Mouse (Mus musculus): ENCODE measurements around the gene Adgrb3.

The Adgrb3 gene

DNA sequence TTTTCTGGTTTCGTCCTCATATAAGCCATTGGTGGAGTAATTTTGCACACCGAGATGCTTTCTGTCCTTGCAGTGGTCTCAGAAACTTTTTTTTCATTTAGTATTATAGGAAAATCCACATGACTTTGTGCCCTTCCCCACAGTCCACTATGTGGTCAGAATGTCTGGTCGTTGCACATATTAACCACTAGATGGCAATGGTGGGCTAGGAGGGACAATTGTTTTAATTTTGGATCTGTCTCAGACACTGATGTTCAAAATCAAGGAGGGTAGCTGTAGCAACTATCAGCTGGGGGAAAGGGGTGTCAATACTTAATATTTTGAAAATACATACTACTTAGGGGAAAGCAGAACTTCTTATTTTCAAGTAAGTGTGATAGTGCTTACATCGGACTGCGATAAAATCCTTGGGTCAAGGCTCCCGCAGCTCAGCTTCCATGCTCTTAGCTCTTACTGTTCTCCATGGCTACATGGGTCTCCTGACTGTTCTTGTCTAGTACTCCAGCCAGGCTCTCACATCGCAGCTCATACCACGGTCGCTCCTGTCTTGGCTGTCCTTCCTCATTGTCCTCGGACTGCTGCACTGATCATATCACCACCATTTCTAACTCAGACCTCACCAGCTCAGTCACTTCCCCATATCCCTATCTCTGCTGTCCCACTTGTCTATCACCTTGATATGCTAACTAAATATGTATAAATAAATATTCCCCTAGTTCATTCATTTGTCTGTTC lies 319.0 kb downstream of the Adgrb3 start:
- peak; percentile 58 to 65 for DNase-seq

- DNase-seq, result peak; percentile 45 to 49
Measured at GRCm38 (mm10) chr1:25504313-25504712, 325.2 kb downstream of the Adgrb3 start.

DNA sequence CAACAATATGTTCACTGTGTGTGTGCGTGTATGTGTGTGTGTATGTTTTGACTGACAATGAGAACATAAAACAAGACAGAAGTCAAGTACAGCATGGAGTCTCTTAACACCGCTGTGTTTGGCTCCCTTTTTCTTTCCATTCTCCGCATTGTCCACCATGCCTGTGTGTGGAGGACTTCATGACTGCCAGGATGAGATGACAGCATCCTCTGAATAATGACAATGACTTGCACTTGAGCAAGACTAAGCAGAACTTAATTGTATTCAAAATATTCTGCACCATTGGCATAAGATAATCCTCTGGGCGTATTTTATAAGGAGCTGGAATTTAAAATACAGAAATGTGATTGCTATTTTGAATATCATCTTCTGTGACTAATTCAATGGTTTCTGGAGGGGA lies 326.0 kb downstream of the Adgrb3 start:
- no peak for DNase-seq

DNA sequence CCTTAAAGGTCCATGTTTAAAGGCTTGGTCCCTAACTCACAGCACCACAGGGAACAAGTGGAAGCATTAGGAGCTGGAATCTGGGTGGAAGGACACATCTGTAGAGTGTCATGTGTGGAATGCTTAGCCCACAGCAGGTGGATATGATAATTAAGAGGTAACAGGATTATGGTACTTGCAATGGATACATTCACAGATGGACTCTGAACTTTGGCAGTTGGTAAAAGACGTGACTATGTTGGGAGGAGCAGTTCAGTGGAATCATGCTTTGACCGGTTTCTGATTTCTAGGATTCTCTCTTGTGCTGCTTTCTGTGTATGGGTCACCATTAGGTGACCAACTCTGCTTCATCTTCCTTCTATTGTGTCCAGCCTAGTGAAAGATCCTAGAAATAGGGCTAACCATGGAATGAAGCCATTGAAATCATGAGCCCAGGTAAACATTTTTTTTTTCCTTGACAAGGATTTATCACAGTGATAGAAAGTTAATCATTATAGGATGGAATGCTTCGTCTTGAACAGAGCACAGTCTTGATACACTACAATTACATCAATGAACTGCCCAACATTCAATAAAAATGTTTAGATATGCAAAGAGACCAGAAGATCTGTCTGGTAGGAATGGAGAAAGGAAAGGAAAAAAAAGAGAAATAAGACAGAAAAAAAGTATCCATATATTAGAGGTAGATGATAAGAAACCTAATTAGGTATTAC lies 334.1 kb downstream of the Adgrb3 start:
- no peak for DNase-seq

GRCm38 (mm10) chr1:25491503-25491902 lies 338.0 kb downstream of the Adgrb3 start:
- peak; percentile 31 to 62 for DNase-seq

DNA sequence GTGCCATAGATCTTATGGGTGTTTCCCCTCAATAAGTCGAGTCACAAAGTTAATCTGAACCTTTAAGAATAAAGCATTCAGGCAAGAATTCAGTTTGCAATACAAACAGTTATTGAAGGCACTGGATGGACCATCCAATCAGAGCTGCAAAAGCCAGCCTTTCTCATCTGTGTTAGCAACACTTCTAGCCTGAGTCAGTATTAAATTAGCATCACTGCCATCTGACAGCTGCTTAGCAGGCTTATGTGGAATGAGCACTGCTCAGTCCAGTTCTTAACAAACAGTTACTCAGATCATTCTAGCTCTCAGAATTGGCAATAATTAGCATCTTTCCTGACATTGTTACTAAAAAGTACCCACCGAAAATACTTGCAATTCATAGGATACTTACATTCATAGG lies 339.3 kb downstream of the Adgrb3 start:
- DNase-seq, result no peak

- no peak for DNase-seq
Measured at GRCm38 (mm10) chr1:25475699-25476098, 353.8 kb downstream of the Adgrb3 start.

- peak; percentile 66 to 68 for DNase-seq
Measured at GRCm38 (mm10) chr1:25474469-25474868, 355.0 kb downstream of the Adgrb3 start.

- DNase-seq, result peak in 1 of 2 experiments; percentile 3
Measured at GRCm38 (mm10) chr1:25471612-25472011, 357.9 kb downstream of the Adgrb3 start.

DNA sequence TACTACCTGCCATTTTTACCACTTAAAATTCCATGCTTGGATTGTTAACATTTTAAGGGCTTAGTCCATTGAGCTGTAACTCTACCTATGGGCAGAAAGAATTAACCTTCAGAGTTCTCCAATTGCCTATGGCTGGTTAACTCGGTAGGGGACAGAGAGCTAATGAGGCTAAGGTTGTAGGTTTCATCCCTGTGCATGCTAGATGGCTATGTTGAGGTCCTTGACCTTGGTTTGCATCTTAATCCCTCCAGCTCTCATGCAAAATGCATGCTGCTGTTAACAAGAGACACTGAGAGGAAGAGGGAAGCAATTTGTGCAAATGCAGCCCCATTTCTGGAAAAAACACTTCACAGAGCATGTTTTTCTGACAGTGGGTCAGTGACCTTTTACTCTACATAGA lies 366.9 kb downstream of the Adgrb3 start:
- no peak for DNase-seq

GRCm38 (mm10) chr1:25435506-25435905 lies 394.0 kb downstream of the Adgrb3 start:
- DNase-seq, result peak; percentile 6 to 11

DNA sequence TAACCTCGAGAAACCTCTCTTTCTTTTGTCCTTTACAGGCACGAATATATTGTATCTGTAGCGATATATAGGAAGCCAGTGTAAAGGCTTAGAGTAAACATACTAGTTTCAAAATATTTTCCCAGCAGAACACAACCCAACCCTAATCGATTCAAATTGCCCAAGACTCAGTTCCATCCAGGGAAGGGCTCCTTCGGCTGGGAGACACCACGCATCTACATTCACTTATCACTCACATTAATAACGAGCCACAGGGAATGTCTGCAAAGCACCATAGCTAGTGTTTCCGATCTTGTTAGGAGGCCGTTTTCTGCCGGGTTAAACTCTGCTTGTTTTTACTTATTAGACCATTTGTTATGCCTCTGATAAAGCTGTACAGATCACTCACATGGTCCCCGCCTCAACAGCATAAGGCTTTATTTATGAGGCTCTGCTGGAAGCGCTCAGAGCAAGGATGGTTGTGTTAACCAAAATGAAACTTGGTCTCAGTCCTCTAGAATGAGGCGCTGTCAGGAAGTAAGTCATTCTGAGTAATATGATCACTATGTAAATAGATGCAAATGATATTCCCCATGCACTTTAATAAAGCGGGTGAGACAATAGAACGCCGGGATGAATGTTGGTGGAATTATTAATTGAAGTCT lies 399.2 kb downstream of the Adgrb3 start:
- no peak for DNase-seq

- DNase-seq, result no peak
Measured at GRCm38 (mm10) chr1:25420701-25421100, 408.8 kb downstream of the Adgrb3 start.

DNA sequence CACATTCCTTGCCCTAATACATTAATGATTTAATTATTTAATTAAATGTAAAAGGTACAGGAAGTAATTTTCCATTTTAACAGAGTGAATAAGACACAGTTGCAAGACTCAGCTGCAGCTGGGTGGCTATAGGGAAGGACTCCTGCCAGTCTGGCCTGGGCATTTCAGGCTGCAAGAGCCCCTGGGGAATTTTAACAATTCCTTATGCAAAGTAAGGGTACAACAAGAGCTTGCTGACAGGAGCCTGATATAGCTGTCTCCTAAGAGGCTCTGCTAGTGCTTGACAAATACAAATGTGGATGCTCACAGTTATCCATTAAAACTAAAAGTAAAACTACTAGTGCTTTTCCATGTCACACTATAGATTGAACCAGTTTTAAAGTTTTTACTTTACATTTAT lies 410.1 kb downstream of the Adgrb3 start:
- no peak for DNase-seq

DNA sequence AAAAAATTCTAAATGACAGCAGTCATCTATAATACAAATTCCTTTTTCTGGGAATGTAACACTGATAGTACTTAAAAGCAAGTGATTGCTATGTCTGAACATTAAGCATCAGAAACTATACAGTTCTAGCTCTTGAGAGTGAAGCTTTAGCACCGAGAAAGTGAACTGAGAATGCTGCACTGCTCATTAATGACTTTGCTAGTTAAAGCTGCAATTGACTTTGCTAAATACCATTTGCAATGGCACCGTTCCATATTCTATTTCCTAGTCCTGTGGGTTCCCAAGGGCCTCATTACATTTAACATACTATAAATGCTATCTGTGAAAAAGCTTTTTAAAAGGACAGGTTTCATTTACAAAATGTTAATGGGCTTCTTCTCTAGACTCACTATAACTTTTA lies 414.4 kb downstream of the Adgrb3 start:
- no peak for DNase-seq

- peak in 1 of 2 experiments; percentile 21 for DNase-seq
Measured at GRCm38 (mm10) chr1:25364186-25364585, 465.3 kb downstream of the Adgrb3 start.

DNA sequence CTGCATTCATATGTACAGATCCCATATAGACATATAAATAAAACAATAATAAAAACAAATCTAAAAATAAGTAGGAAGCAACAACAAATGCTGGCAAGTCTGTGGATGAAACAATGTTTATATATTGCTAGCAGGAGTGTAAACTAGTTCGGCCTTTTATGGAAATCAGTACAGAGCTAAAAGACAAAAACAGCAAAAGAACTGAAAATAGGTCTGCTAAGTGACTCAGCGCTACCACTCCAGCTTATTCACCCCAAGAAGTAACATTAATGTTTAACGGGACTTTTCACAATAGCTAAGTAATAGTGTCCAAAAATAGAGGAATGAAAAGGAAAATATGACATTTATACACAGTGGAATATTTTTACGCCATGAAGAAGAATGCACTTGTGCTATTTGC lies 471.0 kb downstream of the Adgrb3 start:
- DNase-seq, result no peak

GRCm38 (mm10) chr1:25355486-25355885 lies 474.0 kb downstream of the Adgrb3 start:
- DNase-seq, result peak; percentile 28 to 44

GRCm38 (mm10) chr1:25344876-25345275 lies 484.6 kb downstream of the Adgrb3 start:
- DNase-seq, result peak; percentile 9

GRCm38 (mm10) chr1:25325406-25325805 lies 504.1 kb downstream of the Adgrb3 start:
- DNase-seq, result no peak

DNA sequence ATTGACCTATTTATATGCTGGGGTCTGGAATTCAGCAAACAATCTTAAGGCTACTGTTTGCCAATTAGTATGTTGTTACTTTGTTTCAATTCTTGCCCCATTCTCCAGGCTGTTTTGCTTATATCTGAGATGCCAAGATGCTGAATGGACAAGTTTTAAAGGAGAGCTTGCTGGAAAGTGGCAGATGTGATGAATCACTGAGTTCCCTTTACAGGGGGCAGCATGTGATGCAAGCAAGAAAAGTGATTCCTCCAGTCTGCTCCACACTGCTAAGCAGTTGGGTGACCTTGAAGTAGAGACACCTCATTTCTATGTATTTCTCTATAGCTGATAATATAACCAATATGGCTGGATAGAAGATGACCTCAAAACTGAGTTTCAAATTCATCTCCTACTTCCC lies 512.4 kb downstream of the Adgrb3 start:
- no peak for DNase-seq

- no peak for DNase-seq
Measured at GRCm38 (mm10) chr1:25312344-25312743, 517.2 kb downstream of the Adgrb3 start.

DNA sequence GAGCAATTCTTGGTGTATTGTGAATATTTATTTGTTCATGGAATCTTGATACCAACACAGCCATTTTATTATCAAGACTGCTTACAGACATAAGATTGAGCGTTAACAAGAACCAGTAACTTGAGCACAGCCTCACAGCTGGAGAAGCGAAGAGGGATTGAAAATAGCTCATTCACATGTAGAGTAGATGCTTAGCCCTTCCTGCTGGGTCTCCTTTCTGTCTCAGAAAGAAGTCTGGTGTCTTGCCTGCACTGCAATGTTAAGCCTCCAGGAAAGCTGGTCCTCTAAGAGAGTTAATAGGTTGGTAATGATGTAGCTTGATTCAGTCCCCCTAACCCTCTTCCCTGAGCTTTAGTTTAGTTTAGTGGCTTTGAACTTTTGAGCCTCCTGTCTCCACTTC lies 519.4 kb downstream of the Adgrb3 start:
- no peak for DNase-seq

DNA sequence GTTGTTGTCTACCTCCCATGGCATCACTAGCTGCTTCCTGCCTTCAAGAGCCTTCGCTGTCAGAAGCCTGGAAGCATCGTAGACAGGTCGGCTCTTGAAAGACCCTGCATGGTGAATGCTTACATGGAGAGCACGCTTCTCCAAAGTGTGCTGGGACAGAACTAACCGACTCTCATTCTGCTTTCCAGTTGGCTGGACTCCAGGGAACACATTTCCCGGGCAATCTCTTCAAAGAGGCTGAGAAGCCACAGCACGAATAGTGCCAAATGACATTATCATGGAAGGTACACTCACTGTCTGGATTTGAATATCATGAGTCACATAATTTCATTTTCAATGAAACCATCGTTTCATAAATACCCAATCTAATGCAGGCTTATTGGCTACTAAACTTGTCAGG lies 548.0 kb downstream of the Adgrb3 start:
- DNase-seq, result peak; percentile 75 to 77

All from cerebellum, postnatal 14 days (tissue).